Comparison of ENCODE assay signal across 13 mouse cellular contexts in the genomic region with DNA sequence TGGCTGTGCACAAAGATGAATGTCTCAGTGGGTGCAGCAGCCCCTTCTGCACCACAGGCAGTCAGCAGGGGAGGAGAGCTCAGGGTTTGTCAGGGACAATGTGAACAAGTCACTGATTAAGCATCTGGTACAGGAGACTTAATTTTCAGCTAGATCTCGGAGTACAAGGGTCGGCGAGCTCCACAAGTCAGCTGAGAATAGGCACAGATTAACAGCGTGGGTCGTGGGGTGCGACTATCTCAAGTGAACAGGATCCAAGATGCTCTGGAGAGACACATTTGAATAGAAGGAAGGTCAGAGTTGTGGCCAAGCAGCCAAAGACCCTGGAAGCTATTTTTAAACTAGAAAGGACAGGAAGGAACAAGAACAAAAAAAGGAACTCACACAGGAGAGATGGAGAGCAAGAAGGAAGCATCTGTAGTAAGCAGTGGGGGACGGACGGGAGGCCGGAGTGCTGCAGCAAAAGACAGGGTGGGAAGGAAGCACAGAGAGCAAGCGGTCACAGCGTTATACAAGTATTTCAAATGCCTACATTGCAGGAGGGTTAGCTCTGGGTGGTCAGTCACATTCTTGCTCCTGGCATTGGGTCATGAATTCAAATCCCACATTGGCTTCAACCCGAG.
DNase-seq lines count a peak whose midpoint lies in the region; ATAC-seq and TF ChIP-seq lines count a peak whose summit lies in the region.
"Had no signal": no experiment of that assay in that cellular context is flagged by ENCODE, and none has a peak within 500 bp of the region (broad histone marks: within the 10 kb centered on the region; RNA-seq: fewer than 3 reads in every experiment).

No protein-coding gene starts in this region.

- H3K36me3 ChIP-seq in heart, embryonic 11.5 days (ENCODE audit: control insufficient read depth, insufficient read depth, low read length): peaks cover 8% of the 10 kb centered on the region; the same call in 1 of the 2 replicates
- no peaks in the 10 kb centered on the region for H3K36me3 ChIP-seq in liver, postnatal 0 days (replicated peaks; ENCODE audit: insufficient read depth, low read length)
- no peaks in the 10 kb centered on the region for H3K36me3 ChIP-seq in midbrain, postnatal 0 days (ENCODE audit: insufficient read depth, low read length)

- no peak for TF ChIP-seq EP300 in liver, postnatal 0 days (IDR thresholded peaks at IDR 0.05; ENCODE audit: low read depth)

- ATAC-seq in heart, embryonic 11.5 days (replicated peaks; ENCODE audit: insufficient number of reproducible peaks, low FRiP score, low TSS enrichment): no peak
- no peak for ATAC-seq in liver, postnatal 0 days
- no peak for ATAC-seq in midbrain, postnatal 0 days (ENCODE audit: low FRiP score)
- ATAC-seq: activated CD4-positive, CD25-positive, alpha-beta regulatory T cell, adult 4 months; hindbrain, postnatal 0 days had no signal

- DNase-seq in heart, postnatal 25 days (ENCODE audit: low spot score): no peak
- peak; percentile 77 for DNase-seq in kidney, adult 18-20 months
- DNase-seq in liver, postnatal 0 days: no peak
- no peak for DNase-seq in ovary, postnatal 10 days (ENCODE audit: low spot score)
- no peak for DNase-seq in midbrain, postnatal 0 days (ENCODE audit: low spot score)
- no peak for DNase-seq in adrenal gland, postnatal 10 days
- DNase-seq: cerebellum, postnatal 10 days had no signal

- intact Hi-C loops in heart, postnatal 25 days (cut with DNase I): no loop called here

- no peak for TF ChIP-seq CTCF in liver, postnatal 0 days (IDR thresholded peaks at IDR 0.05; ENCODE audit: low read depth)
- TF ChIP-seq CTCF in midbrain, postnatal 0 days (IDR thresholded peaks at IDR 0.05): no peak

- whole genome bisulfite sequencing in heart, embryonic 11.5 days (ENCODE audit: insufficient replicate concordance): 41% methylated on average over 12 of the region's 12 CpGs
- 26% methylated on average over 12 of the region's 12 CpGs for WGBS in liver, postnatal 0 days (ENCODE audit: insufficient replicate concordance)
- WGBS in midbrain, postnatal 0 days: 66% methylated on average over 12 of the region's 12 CpGs

- peak overlapping the region; percentile 62 for H3K27ac ChIP-seq in heart, embryonic 11.5 days (ENCODE audit: low read depth, low read length)
- H3K27ac ChIP-seq in brown adipose tissue, adult 24 weeks (replicated peaks; ENCODE audit: low read depth, low read length): peak overlapping the region; percentile 54
- peak overlapping the region; percentile 29; the same call in 1 of the 2 replicates for H3K27ac ChIP-seq in liver, postnatal 0 days (ENCODE audit: low read depth)
- no peak overlapping the region; the same call in 1 of the 2 replicates for H3K27ac ChIP-seq in midbrain, postnatal 0 days (ENCODE audit: low read depth, low read length)
- H3K27ac ChIP-seq: hindbrain, postnatal 0 days had no signal

- H3K4me1 ChIP-seq in heart, embryonic 11.5 days (ENCODE audit: control insufficient read depth, insufficient read depth, low read length): peaks cover 87% of the 10 kb centered on the region
- peaks cover 78% of the 10 kb centered on the region for H3K4me1 ChIP-seq in brown adipose tissue, adult 24 weeks (ENCODE audit: control insufficient read depth, insufficient read depth, insufficient read length, low read length)
- H3K4me1 ChIP-seq in liver, postnatal 0 days (ENCODE audit: insufficient read depth): peaks cover 81% of the 10 kb centered on the region
- H3K4me1 ChIP-seq in midbrain, postnatal 0 days (ENCODE audit: insufficient read depth, low read length): no peaks in the 10 kb centered on the region

- 0 out of 2 replicates have a peak overlapping the region, but pooled peaks have one; percentile 5 for H3K9ac ChIP-seq in heart, embryonic 11.5 days (ENCODE audit: low read depth, low read length)
- H3K9ac ChIP-seq in liver, postnatal 0 days (replicated peaks): no peak overlapping the region
- no peak overlapping the region for H3K9ac ChIP-seq in midbrain, postnatal 0 days (replicated peaks; ENCODE audit: low read length, poor library complexity, severe bottlenecking)
- H3K9ac ChIP-seq: limb, embryonic 13.5 days had no signal

- H3K27me3 ChIP-seq in heart, embryonic 11.5 days (ENCODE audit: control insufficient read depth, insufficient read depth, low read length): no peaks in the 10 kb centered on the region
- no peaks in the 10 kb centered on the region for H3K27me3 ChIP-seq in liver, postnatal 0 days (ENCODE audit: insufficient read depth, low read length)
- H3K27me3 ChIP-seq in midbrain, postnatal 0 days (ENCODE audit: insufficient read depth, low read length): no peaks in the 10 kb centered on the region
- H3K27me3 ChIP-seq: CH12.LX; limb, embryonic 13.5 days had no signal

- no peaks in the 10 kb centered on the region for H3K9me3 ChIP-seq in heart, embryonic 11.5 days (replicated peaks; ENCODE audit: control insufficient read depth, low read length)
- no peaks in the 10 kb centered on the region for H3K9me3 ChIP-seq in liver, postnatal 0 days (ENCODE audit: low read length)
- H3K9me3 ChIP-seq in midbrain, postnatal 0 days (ENCODE audit: low read length): no peaks in the 10 kb centered on the region
- H3K9me3 ChIP-seq: limb, embryonic 13.5 days had no signal

- peak overlapping the region; percentile 29; the same call in 1 of the 2 replicates for H3K4me2 ChIP-seq in heart, embryonic 11.5 days
- peak overlapping the region; percentile 53 for H3K4me2 ChIP-seq in liver, postnatal 0 days (ENCODE audit: low read depth, low read length)
- no peak overlapping the region for H3K4me2 ChIP-seq in midbrain, postnatal 0 days (ENCODE audit: low read depth, low read length, poor library complexity, severe bottlenecking)
- H3K4me2 ChIP-seq: limb, embryonic 13.5 days had no signal

- no peak overlapping the region for H3K4me3 ChIP-seq in heart, embryonic 11.5 days (ENCODE audit: low read depth, low read length)
- H3K4me3 ChIP-seq in brown adipose tissue, adult 24 weeks (ENCODE audit: insufficient read depth, low read depth, low read length): 0 out of 2 replicates have a peak overlapping the region, but pooled peaks have one; percentile 2
- H3K4me3 ChIP-seq in liver, postnatal 0 days (ENCODE audit: low read depth, low read length): no peak overlapping the region
- no peak overlapping the region for H3K4me3 ChIP-seq in midbrain, postnatal 0 days (ENCODE audit: low read depth, low read length)
- H3K4me3 ChIP-seq: limb, embryonic 13.5 days had no signal
